Mouse (Mus musculus): ENCODE data around the gene 2310033P09Rik. TPM values are rescaled to one million over a fixed set of nuclear protein-coding genes. Genes with fewer than 3 reads are reported as not detected.
"Not testable (repeated sequence)": the region's sequence is repeated elsewhere in the genome, so short reads cannot be mapped to it uniquely, and the experiment has no call there.

Gene 2310033P09Rik
- polyA plus RNA-seq, 1 experiment from 2014 or later: 28.8 TPM

DNA sequence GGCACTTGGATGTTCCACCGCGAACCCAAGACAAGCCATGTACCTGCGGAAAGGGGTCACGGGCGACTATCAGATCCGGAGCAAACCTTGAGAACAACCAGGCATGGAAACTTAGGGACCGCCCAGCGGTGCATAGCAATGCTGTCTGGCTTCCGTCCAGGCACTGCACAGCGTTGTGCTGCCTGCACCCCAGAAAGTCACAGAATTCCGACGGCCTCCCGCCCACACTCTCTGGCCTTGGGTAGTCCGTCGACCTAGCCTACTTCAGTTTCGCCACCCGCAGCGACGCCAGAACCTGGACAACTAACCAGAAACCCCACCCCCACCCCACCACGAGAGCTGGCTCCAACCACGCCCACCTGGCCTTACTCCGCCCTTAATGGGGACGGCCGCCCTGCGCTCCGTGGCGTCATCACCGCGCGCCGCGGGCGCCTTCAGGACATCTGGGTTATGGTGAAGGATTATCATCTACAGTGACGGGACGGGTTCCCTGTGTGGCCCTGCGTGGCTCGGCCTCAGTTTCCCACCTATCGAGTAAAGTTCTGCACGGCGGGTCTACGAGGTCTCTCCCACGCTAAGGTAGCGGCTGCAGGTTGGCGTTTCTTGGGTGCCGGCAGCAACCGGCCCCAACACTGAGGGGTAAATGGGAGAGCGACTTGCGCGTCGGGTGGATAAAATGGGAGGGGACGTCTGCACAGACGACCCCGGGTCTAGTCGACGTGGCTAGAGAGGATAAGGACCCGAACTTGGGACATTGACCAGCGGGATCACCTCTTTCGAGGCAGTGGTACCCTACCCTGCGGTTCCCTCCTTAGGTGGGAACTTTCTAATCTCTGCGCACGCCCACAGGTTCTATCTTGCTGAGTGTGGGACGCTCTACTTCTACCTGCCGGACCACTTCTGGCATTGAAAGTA lies 5.8 kb upstream of the 2310033P09Rik start, which contains the start of gene Mrpl55:
Mrpl55 (plus strand) TSS at position 406 of the 915 bp plus-strand sequence.
- H3K4me2 ChIP-seq: peak within 1 kb of the TSS; percentile 93
- no peaks in the 10 kb centered on the region for H3K27me3 ChIP-seq
- H3K27ac ChIP-seq (replicated peaks): peak within 1 kb of the TSS; percentile 50
- peak; percentile 95 for ATAC-seq (ENCODE audit: low read depth)
- H3K4me1 ChIP-seq (replicated peaks): peaks cover 22% of the 10 kb centered on the region
- peaks cover 30% of the 10 kb centered on the region for H3K36me3 ChIP-seq
- peak within 1 kb of the TSS; percentile 90 for H3K4me3 ChIP-seq
- peak within 1 kb of the TSS; percentile 86 for H3K9ac ChIP-seq
- H3K9me3 ChIP-seq: no peaks in the 10 kb centered on the region
- under 1% methylated on average over 63 of the region's 63 CpGs for WGBS

DNA sequence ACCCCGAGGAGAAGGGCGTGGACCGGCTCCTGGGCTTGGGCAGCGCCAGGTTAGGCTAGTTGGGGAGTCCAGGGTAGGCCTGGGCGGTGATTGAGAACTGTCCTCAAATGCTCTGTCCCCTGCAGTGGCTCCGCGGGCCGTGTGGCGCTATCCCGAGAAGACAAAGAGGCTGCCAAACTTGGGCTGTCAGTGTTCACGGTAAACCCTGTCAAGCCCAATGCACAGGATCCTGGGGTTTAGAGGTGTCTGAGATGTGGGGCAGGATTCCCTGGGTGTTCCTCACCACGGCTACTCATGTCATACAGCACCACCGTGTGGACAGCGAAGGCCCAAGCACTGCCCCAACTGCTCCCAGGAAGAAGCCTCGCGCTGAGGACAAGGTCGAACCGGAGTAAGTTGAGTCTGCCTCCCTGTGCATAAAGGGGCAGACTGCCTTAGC lies 901 bp downstream of the 2310033P09Rik start:
- 14% methylated on average over 18 of the region's 18 CpGs for whole genome bisulfite sequencing
- Histone ChIP-seq H3K4me3 (peak overlapping the region; percentile 62), H3K4me1 (replicated peaks) (peaks cover 25% of the 10 kb centered on the region), H3K27me3 (no peaks in the 10 kb centered on the region), H3K9me3 (no peaks in the 10 kb centered on the region), H3K4me2 (peak overlapping the region; percentile 90), H3K27ac (replicated peaks) (peak overlapping the region; percentile 85), H3K9ac (peak overlapping the region; percentile 78), H3K36me3 (peaks cover 65% of the 10 kb centered on the region)
- peak; percentile 60 for ATAC-seq (ENCODE audit: low read depth)

DNA sequence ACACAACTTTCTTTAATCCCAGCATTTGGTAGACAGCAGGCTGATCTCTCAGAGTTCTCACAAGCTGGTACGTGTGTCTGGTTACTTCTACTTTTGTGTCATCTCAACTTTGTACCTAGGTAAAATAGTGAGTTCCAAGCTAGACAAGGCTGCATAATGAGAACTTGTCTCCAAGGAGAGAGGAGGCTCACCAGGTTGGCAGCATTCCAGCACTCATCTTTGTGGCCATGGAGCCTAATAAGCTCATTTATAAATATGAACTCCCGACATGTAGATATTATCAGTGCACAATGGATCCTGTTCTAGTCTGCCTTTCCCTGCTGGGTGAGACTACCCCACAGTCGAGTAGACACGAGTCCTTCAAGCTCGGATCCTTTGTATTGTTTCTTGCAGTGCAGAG lies 1.5 kb downstream of the 2310033P09Rik start:
- peak overlapping the region; percentile 90 for H3K4me2 ChIP-seq
- peaks cover 59% of the 10 kb centered on the region for H3K36me3 ChIP-seq
- no peaks in the 10 kb centered on the region for H3K27me3 ChIP-seq
- H3K9ac ChIP-seq: peak overlapping the region; percentile 78; the same call in 1 of the 2 replicates
- 72% methylated on average over 5 of the region's 5 CpGs for WGBS
- peaks cover 25% of the 10 kb centered on the region for H3K4me1 ChIP-seq (replicated peaks)
- H3K4me3 ChIP-seq: peak overlapping the region; percentile 62
- 0 out of 2 replicates have a peak overlapping the region, but pooled peaks have one; percentile 34 for H3K27ac ChIP-seq (replicated peaks)
- no peaks in the 10 kb centered on the region for H3K9me3 ChIP-seq
- no peak for ATAC-seq (ENCODE audit: low read depth)

DNA sequence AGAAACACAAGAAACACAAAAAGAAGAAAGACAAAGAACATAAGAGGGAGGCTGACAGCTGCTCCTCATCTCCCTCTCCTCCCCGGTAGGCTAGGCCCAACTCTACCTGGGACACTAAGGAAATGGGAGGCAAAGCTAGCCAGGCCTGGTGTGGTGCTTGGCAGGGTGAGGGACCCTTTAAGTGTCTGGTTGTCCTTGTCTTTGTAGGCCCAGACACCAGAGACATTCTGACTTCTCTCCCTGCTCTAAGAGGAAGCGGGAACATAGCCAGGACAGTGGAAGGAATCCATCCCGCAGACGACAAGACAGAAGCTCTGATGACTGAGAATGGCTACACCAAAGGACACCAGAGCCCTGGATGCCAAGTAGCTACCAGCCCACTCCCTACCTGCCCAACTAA lies 1.9 kb downstream of the 2310033P09Rik start:
- H3K9ac ChIP-seq: 0 out of 2 replicates have a peak overlapping the region, but pooled peaks have one; percentile 78
- H3K36me3 ChIP-seq: peaks cover 57% of the 10 kb centered on the region
- H3K4me1 ChIP-seq (replicated peaks): peaks cover 25% of the 10 kb centered on the region
- no peak overlapping the region for H3K27ac ChIP-seq (replicated peaks)
- no peaks in the 10 kb centered on the region for H3K27me3 ChIP-seq
- no peaks in the 10 kb centered on the region for H3K9me3 ChIP-seq
- H3K4me3 ChIP-seq: no peak overlapping the region
- ATAC-seq (ENCODE audit: low read depth): no peak
- 87% methylated on average over 4 of the region's 4 CpGs for WGBS
- no peak overlapping the region for H3K4me2 ChIP-seq

DNA sequence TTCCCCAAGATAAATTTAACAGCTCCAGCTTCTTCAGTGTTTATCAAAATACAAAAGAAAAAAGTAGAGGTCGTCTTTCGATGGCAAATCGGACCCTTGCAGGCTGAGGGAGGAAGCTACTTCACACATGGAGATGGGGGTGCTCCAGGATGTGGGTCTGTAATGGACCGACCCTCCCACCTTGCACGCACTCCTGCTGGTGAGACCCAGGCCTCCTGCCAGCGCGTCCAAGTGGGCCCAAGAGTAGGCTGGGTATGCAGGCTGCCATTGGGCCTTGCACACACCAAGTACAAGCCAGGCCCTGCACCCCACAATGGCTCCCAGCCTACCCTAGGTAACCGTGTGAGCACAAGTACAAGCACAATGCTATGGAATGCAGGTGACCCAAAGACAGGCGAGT lies 3.4 kb downstream of the 2310033P09Rik start:
- WGBS: 86% methylated on average over 9 of the region's 9 CpGs
- H3K4me2 ChIP-seq; H3K27ac ChIP-seq (replicated peaks); H3K4me3 ChIP-seq; ATAC-seq (ENCODE audit: low read depth); H3K9ac ChIP-seq; H3K27me3 ChIP-seq; H3K9me3 ChIP-seq: not testable (repeated sequence)
- H3K4me1 ChIP-seq (replicated peaks): peaks cover 25% of the 10 kb centered on the region
- H3K36me3 ChIP-seq: peaks cover 47% of the 10 kb centered on the region

- H3K9ac ChIP-seq; H3K4me3 ChIP-seq; H3K9me3 ChIP-seq; H3K27me3 ChIP-seq; H3K4me2 ChIP-seq; H3K27ac ChIP-seq (replicated peaks); ATAC-seq (ENCODE audit: low read depth): not testable (repeated sequence)
- Histone ChIP-seq H3K36me3 (peaks cover 46% of the 10 kb centered on the region), H3K4me1 (replicated peaks) (peaks cover 25% of the 10 kb centered on the region)
- 87% methylated on average over 12 of the region's 12 CpGs for WGBS
Measured at GRCm38 (mm10) chr11:59212320-59212719, 4.2 kb downstream of the 2310033P09Rik start.

- Histone ChIP-seq H3K4me1 (replicated peaks) (peaks cover 19% of the 10 kb centered on the region), H3K4me3 (no peak overlapping the region), H3K9me3 (no peaks in the 10 kb centered on the region), H3K36me3 (peaks cover 50% of the 10 kb centered on the region), H3K4me2 (no peak overlapping the region), H3K9ac (no peak overlapping the region), H3K27me3 (no peaks in the 10 kb centered on the region), H3K27ac (replicated peaks) (no peak overlapping the region)
- 93% methylated on average over 12 of the region's 12 CpGs for WGBS
- ATAC-seq (ENCODE audit: low read depth): no peak
Measured at GRCm38 (mm10) chr11:59212892-59213494, 4.9 kb downstream of the 2310033P09Rik start.

DNA sequence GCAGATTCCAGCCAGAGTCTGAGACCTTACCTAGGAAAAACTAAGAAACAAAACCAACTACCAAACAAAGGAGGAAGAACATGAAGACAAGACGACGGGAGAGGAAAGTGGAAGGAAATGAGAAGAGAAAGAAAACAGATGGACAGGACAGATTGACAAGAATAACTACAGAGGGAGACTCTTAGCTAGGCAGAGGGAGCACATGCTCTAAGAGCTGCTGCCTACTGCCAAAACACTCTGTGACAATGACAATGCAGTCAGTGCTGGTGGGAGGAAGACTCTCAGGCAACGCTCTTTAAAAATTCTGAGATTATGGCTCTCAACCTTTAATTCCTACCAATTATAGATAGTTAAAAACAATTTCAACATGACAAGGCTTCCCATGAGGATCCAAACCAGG lies 8.8 kb downstream of the 2310033P09Rik start:
- Histone ChIP-seq H3K27ac (replicated peaks) (no peak overlapping the region), H3K36me3 (peaks cover 35% of the 10 kb centered on the region), H3K4me2 (no peak overlapping the region), H3K4me3 (no peak overlapping the region), H3K9ac (no peak overlapping the region), H3K27me3 (no peaks in the 10 kb centered on the region), H3K9me3 (no peaks in the 10 kb centered on the region), H3K4me1 (replicated peaks) (peaks cover 9% of the 10 kb centered on the region; the same call in 1 of the 2 replicates)
- ATAC-seq (ENCODE audit: low read depth): no peak
- WGBS: 82% methylated on average over 3 of the region's 3 CpGs

GRCm38 (mm10) chr11:59218389-59218998 lies 10.4 kb downstream of the 2310033P09Rik start:
- Histone ChIP-seq H3K27ac (replicated peaks) (no peak overlapping the region), H3K4me1 (replicated peaks) (peaks cover 18% of the 10 kb centered on the region), H3K27me3 (no peaks in the 10 kb centered on the region), H3K36me3 (peaks cover 23% of the 10 kb centered on the region; the same call in 1 of the 2 replicates), H3K9ac (no peak overlapping the region), H3K4me3 (no peak overlapping the region), H3K4me2 (no peak overlapping the region), H3K9me3 (no peaks in the 10 kb centered on the region)
- 91% methylated on average over 4 of the region's 4 CpGs for WGBS
- ATAC-seq (ENCODE audit: low read depth): no peak

- H3K4me3 ChIP-seq: no peak overlapping the region
- H3K9me3 ChIP-seq: no peaks in the 10 kb centered on the region
- no peak overlapping the region for H3K4me2 ChIP-seq
- H3K9ac ChIP-seq: no peak overlapping the region
- ATAC-seq (ENCODE audit: low read depth): no peak
- H3K27ac ChIP-seq (replicated peaks): no peak overlapping the region
- H3K27me3 ChIP-seq: no peaks in the 10 kb centered on the region
- peaks cover 24% of the 10 kb centered on the region for H3K4me1 ChIP-seq (replicated peaks)
- peaks cover 27% of the 10 kb centered on the region; the same call in 1 of the 2 replicates for H3K36me3 ChIP-seq
Measured at GRCm38 (mm10) chr11:59219064-59219463, 10.9 kb downstream of the 2310033P09Rik start.

- no peak overlapping the region for H3K4me2 ChIP-seq
- ATAC-seq (ENCODE audit: low read depth): no peak
- peaks cover 21% of the 10 kb centered on the region; the same call in 1 of the 2 replicates for H3K36me3 ChIP-seq
Measured at GRCm38 (mm10) chr11:59221604-59222003, 13.5 kb downstream of the 2310033P09Rik start.

DNA sequence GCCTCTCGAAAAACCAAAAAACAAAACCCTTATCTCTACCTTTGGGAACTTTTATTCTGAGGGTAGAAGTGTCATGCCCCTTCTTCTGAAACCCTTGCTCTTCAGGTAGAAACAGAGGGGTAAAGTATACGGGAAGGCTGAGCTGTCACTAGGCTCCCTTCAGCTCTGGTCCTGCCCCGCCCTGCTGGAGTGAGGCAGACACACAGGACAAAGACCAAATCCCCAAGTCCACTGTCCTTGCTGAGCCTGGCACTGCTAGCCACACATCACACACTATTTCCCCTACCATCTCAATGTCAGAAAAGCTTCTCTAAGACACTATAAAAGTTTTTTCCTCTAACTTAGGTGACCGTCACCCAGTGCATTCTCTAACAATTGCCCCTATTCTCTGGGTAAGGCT lies 14.2 kb downstream of the 2310033P09Rik start:
- Histone ChIP-seq H3K9ac (no peak overlapping the region), H3K36me3 (peaks cover 21% of the 10 kb centered on the region; the same call in 1 of the 2 replicates), H3K4me2 (no peak overlapping the region), H3K27ac (replicated peaks) (no peak overlapping the region), H3K4me3 (no peak overlapping the region), H3K27me3 (no peaks in the 10 kb centered on the region), H3K4me1 (replicated peaks) (peaks cover 56% of the 10 kb centered on the region), H3K9me3 (no peaks in the 10 kb centered on the region)
- no peak for ATAC-seq (ENCODE audit: low read depth)
- WGBS: 92% methylated on average over 4 of the region's 4 CpGs

More at GRCm38 (mm10) chr11:59221604-59222003, 13.5 kb downstream of the 2310033P09Rik start:
- Histone ChIP-seq H3K4me3 (no peak overlapping the region), H3K9ac (no peak overlapping the region), H3K27ac (replicated peaks) (no peak overlapping the region), H3K27me3 (no peaks in the 10 kb centered on the region), H3K4me1 (replicated peaks) (peaks cover 49% of the 10 kb centered on the region), H3K9me3 (no peaks in the 10 kb centered on the region)
